Mouse (Mus musculus) G1E (cell line): Measurements from ENCODE around the gene Vgf.

Experiments
- CTCF ChIP-seq: IDR thresholded peaks from 2 replicates; pipeline ENCODE4 v1.5.1; 2012; ENCODE audit warnings: low read depth, low read length, inconsistent platforms, mixed read lengths
- GATA1 ChIP-seq: IDR thresholded peaks from 2 replicates; pipeline ENCODE4 v1.6.1; 2012; ENCODE audit warnings: borderline replicate concordance, low read length, inconsistent platforms, mixed read lengths
- POLR2AphosphoS5 ChIP-seq: IDR thresholded peaks from 2 replicates; pipeline ENCODE4 v1.6.1; 2012; ENCODE audit warnings: low read depth, low read length, inconsistent platforms; ENCODE audit not compliant: insufficient replicate concordance
- TAL1 ChIP-seq: conservative IDR thresholded peaks from 2 replicates; pipeline ENCODE4 v1.6.1; 2012; ENCODE audit warnings: low read depth, low read length, inconsistent platforms, mixed read lengths

GRCm38 (mm10) chr5:137076191-137076930, 50.2 kb downstream of the Vgf start:
- TF ChIP-seq CTCF (no peak), TAL1 (no peak), POLR2AphosphoS5 (no peak), GATA1 (no peak)
